Mouse (Mus musculus) kidney, postnatal 25 days (tissue): ENCODE results near the gene Ssh3.

ENCODE experiments used
- DNase-seq, 2 experiments: peaks; one replicate each; pipeline ENCODE4 v3.0.0; 2021; ENCODE audit warnings: mixed read lengths in 2 of 2

The Ssh3 gene

DNA sequence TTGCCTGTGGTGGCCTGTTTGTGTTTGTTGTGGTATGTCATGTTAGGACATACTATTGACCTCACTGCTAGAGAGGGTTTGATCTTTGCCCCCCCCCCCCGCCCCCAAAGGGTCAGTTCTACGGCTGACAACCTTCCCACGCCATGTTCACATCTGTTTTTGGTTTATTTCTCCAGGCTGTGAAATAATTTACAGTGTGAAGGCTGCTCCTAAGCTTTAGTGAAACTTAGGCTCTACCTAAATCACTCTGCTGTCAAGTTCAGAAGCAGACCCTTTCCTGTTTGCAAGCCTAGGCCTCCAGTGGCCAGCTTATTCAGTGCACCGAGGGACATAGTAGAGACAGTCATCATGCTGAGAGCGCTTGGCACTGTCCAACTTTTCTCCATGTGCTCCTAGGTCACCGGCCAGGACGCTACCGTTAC lies 28.7 kb downstream of the Ssh3 start:
- DNase-seq = no peak

- DNase-seq = no peak
Observed at GRCm38 (mm10) chr19:4234548-4234947, 34.4 kb downstream of the Ssh3 start.

DNA sequence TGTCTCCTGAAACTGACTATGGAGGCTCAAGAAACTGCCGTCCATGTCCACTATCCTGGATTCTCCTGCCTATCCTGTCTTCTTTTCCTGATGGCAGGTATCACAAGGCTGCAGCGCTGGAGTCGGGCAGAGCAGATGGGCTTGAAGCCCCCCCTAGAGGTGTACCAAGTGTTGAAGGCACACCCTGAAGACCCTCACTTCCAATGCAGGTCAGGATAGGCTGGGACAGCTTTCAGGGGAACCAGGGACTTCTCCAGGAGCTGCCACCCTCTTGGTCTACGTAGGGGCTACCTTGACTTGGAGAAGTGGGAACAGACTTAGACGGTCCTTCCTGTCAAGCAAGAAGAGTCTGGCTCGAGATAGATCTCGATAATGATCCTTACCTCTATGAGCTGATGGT lies 36.3 kb downstream of the Ssh3 start:
- DNase-seq = no peak

DNA sequence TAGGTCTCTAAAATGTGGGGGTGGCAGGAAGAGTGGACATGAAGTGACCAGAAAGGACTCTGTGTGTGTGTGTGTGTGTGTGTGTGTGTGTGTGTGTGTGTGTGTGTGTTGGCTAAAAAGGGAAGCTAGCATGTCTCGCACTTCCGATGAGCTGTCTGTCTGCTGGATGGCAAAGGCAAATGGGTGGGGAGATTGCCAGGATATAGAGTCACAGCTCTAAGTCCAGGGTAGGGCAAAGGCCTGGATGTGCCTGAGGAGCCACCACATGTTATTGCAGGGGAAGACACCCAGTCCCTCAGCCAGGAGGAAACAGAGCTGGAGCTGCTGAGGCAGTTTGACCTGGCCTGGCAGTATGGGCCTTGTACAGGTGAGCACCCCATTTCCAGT lies 36.8 kb downstream of the Ssh3 start:
- no peak for DNase-seq

GRCm38 (mm10) chr19:4231253-4232185 lies 37.5 kb downstream of the Ssh3 start, which contains the start of gene Pold4:
Pold4 (plus strand) TSS chr19:4231899.
- DNase-seq = peak; percentile 99 to 100

- peak in 1 of 2 experiments; percentile 66 for DNase-seq
Observed at GRCm38 (mm10) chr19:4230415-4230814, 38.6 kb downstream of the Ssh3 start.

DNA sequence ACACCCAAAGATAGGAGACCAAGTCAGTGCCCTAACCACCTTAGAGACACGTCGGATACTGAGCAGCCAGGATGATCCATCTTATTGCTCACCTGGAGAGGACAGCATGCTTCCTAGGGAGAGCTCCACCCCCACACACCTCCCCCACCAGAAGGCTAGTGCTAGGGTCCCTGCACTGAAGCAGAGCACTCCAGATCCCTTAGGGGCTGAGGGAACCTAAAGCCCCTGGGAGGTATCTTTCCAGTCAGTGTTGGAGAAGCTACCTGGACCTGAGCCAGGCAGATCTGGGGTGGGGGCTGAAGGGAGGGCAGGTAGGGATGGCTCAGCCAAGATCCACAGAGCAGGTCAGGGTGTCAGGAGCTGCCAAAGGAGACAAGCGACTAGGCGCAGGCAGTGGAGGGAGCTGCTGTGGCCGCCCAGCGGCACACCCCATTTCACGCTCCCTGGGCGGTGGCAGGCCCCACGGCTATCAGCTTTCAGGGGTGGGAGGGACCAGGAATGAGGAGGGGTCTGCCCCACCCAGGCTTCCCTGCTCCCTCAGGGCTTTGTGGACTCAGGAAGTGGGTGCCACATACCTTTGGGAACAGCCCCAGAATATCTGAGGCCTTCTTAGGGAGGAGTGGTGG lies 39.4 kb downstream of the Ssh3 start:
- no peak for DNase-seq

DNA sequence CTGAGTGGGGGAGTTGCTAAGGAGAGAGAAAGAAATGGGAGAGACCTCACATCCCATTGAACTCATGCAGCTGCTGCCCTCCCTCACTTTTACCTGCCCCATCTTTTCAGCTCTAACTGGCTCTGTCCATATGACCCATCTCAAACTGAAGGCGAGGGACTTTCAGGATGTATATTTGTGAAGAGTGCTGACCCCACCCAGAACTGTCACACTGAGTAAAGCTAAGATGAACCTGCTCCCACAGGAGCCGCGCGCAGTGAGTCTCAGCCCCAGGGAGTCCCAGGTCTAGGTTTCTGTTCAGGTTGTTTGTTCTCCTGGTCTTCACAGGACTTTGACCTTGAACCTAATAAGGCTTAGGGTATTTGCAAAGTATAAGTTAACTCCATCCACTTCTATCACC lies 40.1 kb downstream of the Ssh3 start:
- no peak for DNase-seq

DNA sequence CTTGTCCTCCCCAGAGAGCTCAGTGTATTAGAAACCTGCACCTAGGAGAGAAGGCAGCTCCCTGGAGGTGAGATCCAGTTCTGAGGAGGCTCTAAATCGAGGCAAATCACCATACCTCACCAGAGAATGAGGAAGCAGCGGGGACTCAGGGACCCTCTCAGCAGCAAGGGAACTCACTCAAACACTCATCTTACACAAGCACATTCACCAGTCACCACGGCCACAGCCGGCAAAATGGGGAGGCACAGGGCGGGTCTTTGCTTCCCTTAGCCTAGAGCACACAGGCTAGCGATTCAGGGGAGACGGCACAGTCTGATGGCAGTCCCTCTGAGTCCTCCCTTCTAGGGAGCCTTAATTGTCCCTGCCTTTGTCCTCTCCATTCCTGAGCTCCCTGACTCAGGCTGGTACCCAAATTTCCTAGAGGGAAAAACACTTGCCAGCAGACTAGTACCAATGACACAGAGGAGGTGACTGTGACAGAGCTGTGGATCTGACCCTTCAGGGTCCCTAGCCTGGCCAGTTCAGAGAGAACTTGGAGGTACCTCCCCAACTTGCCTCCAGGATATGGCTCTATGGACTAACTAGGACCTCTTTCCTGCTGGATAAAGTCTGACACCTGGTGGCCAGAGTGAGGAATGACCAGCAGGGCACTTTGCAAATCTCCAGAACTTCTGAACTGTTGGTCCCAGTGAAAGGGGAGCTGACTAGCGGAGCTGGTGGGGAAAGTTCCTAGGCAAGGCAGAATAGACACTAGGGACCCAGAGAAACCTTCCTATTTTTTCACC lies 40.9 kb downstream of the Ssh3 start:
- peak; percentile 71 to 79 for DNase-seq

DNA sequence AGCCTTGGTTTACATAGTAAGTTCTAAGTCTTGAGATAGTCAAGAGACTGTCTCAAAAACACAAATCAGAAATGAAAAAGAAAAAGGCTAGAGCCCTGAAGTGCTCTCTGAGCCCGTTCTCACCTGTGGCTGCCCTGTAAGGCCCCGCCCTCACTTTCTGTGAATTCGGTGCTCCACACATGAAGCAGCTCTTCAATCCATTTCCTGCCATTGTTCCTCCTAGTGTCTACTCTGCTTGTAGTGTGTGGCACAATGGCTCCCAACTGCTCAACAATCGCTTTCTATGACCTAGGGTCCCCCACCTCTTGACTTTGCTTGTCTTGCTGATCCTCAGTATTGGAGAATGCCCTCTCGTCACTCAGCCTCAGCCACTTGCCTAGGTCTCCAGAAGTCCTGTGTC lies 41.5 kb downstream of the Ssh3 start:
- no peak for DNase-seq

- no peak for DNase-seq
Observed at GRCm38 (mm10) chr19:4226779-4227178, 42.2 kb downstream of the Ssh3 start.

- peak; percentile 79 to 85 for DNase-seq
Observed at GRCm38 (mm10) chr19:4222165-4222564, 46.8 kb downstream of the Ssh3 start.

- DNase-seq = peak; percentile 57 to 76
Observed at GRCm38 (mm10) chr19:4220957-4221743, 47.8 kb downstream of the Ssh3 start.

- no peak for DNase-seq
Observed at GRCm38 (mm10) chr19:4220416-4220815, 48.6 kb downstream of the Ssh3 start.

DNA sequence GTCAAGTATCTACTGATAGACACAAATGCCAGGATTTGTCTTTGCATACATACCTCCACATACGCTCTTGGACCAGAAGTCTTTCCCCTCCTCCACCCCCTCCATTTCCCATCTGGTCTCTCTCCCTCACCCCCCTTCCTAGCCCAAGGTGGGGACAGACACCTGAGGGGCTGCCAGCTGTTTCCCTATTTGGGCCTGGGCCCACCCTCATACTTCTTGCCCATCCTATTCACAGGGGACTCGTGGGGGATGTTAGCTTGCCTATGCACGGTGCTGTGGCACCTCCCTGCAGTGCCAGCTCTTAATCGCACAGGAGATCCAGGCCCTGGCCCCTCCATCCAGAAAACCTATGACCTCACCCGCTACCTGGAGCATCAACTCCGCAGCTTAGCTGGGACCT lies 49.0 kb downstream of the Ssh3 start:
- DNase-seq = no peak

DNA sequence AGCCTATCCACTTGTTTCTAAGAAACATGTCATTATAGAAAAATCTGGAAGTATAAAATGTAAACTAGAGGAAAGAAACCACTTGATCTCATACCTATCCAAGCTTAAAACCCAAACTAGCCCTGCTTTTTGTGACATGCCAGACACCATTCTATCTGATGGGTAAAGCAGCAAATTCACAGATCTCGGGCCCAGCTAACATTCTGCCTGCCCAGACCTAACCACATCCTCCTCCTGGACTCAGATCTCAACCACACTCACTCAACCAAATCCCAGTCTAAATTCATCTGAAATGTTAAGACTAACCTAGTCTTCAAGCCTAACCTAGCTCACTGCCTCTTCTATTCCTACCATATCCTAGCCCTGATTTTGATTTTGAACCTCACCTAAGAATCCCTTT lies 50.2 kb downstream of the Ssh3 start:
- no peak for DNase-seq

GRCm38 (mm10) chr19:4218293-4218692 lies 50.7 kb downstream of the Ssh3 start:
- DNase-seq = no peak

DNA sequence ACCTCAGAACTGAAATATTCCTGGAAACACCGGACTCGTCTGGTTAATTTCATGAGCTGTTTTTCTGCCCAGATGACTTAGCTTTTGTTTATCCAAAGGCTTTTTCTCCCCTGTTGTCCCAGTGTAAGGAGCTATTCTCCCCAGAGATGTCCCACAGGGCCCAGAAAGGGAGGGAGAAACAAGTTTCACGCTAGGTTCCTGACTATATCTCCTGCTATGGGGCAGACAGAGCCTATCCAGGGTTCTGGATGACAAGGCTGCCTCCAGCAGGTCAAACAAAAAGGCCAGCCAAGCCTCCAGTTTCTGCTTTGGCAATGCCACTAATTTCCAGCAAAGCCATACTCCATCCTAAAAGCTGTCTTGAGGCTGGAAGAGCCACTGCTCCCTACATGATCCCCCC lies 51.1 kb downstream of the Ssh3 start:
- no peak for DNase-seq

- no peak for DNase-seq
Observed at GRCm38 (mm10) chr19:4217140-4217539, 51.8 kb downstream of the Ssh3 start.

DNA sequence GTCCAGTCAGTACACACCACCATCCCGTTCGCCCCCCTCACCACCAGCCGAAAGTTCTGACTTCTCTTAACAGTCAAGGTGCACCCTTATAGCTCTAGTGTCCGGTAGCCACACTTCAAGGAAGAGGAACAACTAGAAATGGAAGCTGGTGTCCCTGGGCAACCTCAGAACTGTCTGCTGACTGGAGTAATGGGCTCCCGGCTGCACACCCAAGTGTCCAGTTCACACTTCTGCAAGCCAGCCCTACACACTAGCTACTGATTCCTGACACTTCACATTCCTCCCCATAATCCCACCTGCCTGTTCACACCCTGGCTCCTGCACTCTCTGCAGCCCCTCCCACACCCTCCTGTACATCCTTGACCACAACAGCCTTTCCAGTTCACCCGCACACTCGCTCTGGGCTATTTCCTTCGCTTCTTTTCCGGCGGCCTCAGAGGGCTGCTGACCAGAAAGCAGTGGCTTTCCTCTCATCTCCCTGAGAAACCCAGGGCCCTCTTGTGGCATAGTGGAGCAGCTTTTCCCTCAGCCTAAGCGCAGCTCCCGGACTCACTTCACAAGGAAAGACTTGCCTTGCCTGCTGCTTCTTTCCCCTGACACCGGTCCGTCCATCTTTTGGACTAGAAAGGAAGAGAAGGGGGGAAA lies 52.8 kb downstream of the Ssh3 start:
- peak; percentile 67 to 68 for DNase-seq

- DNase-seq = no peak
Observed at GRCm38 (mm10) chr19:4215451-4215840, 53.5 kb downstream of the Ssh3 start.
